Mouse (Mus musculus): ENCODE results near the gene Slc25a18.

GRCm38 (mm10) chr6:120821715-120822114, 48.3 kb downstream of the Slc25a18 start:
- TF ChIP-seq CTCF (IDR thresholded peaks at IDR 0.05; ENCODE audit: low read depth, low read length) (no peak), POLR2A (IDR thresholded peaks at IDR 0.05; ENCODE audit: insufficient read depth, low read length) (no peak)

Measured in ES-Bruce4 (cell line).